Comparison of ENCODE assay signal across 20 mouse cellular contexts in genomic region chr14:48736969-48737860, GRCm38 (mm10).
DNase-seq lines count a peak whose midpoint lies in the region; ATAC-seq and TF ChIP-seq lines count a peak whose summit lies in the region.
"Had no signal": no experiment of that assay in that cellular context is flagged by ENCODE, and none has a peak within 500 bp of the region (broad histone marks: within the 10 kb centered on the region; RNA-seq: fewer than 3 reads in every experiment).

No protein-coding gene starts in this region.

- TF ChIP-seq CTCF in hindbrain, postnatal 0 days (IDR thresholded peaks at IDR 0.05; ENCODE audit: low read depth): no peak
- TF ChIP-seq CTCF in brain, embryonic 14.5 days (IDR thresholded peaks at IDR 0.05; ENCODE audit: borderline replicate concordance, extremely low read depth, insufficient read depth, insufficient read length): no peak

- peak overlapping the region; percentile 59; the same call in 1 of the 2 replicates for H3K27ac ChIP-seq in hindbrain, embryonic 10.5 days
- H3K27ac ChIP-seq in hindbrain, postnatal 0 days: no peak overlapping the region
- no peak overlapping the region for H3K27ac ChIP-seq in embryonic facial prominence, embryonic 14.5 days (replicated peaks; ENCODE audit: low read depth, low read length)
- H3K27ac ChIP-seq: embryonic facial prominence, embryonic 12.5 days; gastrocnemius, adult 2 months; layer of hippocampus, adult 2 months; limb, embryonic 15.5 days; liver, embryonic 15.5 days; neural tube, embryonic 15.5 days; stomach, postnatal 0 days had no signal

- no peak for TF ChIP-seq POLR2A in brain, embryonic 14.5 days (IDR thresholded peaks at IDR 0.05; ENCODE audit: borderline replicate concordance, extremely low read depth, insufficient read depth, insufficient read length, poor library complexity, severe bottlenecking)

- H3K9me3 ChIP-seq in hindbrain, embryonic 10.5 days: no peaks in the 10 kb centered on the region
- no peaks in the 10 kb centered on the region for H3K9me3 ChIP-seq in hindbrain, postnatal 0 days (ENCODE audit: low read length)
- H3K9me3 ChIP-seq in embryonic facial prominence, embryonic 14.5 days (ENCODE audit: control insufficient read depth, low read length): no peaks in the 10 kb centered on the region
- H3K9me3 ChIP-seq: embryonic facial prominence, embryonic 12.5 days; limb, embryonic 15.5 days; liver, embryonic 15.5 days; neural tube, embryonic 15.5 days had no signal

- ATAC-seq in hindbrain, postnatal 0 days: no peak
- ATAC-seq in embryonic facial prominence, embryonic 14.5 days (ENCODE audit: low read depth): no peak
- ATAC-seq: intestine, postnatal 0 days had no signal

- no peak overlapping the region for H3K4me3 ChIP-seq in hindbrain, embryonic 10.5 days
- no peak overlapping the region for H3K4me3 ChIP-seq in hindbrain, postnatal 0 days (ENCODE audit: low read length)
- H3K4me3 ChIP-seq in embryonic facial prominence, embryonic 14.5 days (ENCODE audit: low read depth, low read length): no peak overlapping the region
- H3K4me3 ChIP-seq: embryonic facial prominence, embryonic 12.5 days; erythroblast, embryonic 14.5 days; gastrocnemius, adult 2 months; layer of hippocampus, adult 2 months; limb, embryonic 15.5 days; liver, embryonic 15.5 days; neural tube, embryonic 15.5 days had no signal

- 62% methylated on average over 14 of the region's 14 CpGs for WGBS in hindbrain, embryonic 10.5 days
- WGBS in hindbrain, postnatal 0 days: 65% methylated on average over 14 of the region's 14 CpGs
- WGBS in embryonic facial prominence, embryonic 14.5 days: 58% methylated on average over 14 of the region's 14 CpGs

- no peak overlapping the region for H3K9ac ChIP-seq in hindbrain, postnatal 0 days (replicated peaks; ENCODE audit: low read length)
- H3K9ac ChIP-seq in embryonic facial prominence, embryonic 14.5 days (ENCODE audit: low read depth, low read length): no peak overlapping the region
- H3K9ac ChIP-seq: embryonic facial prominence, embryonic 12.5 days; limb, embryonic 15.5 days; liver, embryonic 15.5 days; neural tube, embryonic 15.5 days had no signal

- H3K4me2 ChIP-seq in hindbrain, postnatal 0 days (ENCODE audit: low read depth, low read length): no peak overlapping the region
- H3K4me2 ChIP-seq in embryonic facial prominence, embryonic 14.5 days (ENCODE audit: low read depth, low read length): no peak overlapping the region
- H3K4me2 ChIP-seq: embryonic facial prominence, embryonic 12.5 days; limb, embryonic 15.5 days; liver, embryonic 15.5 days; neural tube, embryonic 15.5 days had no signal

- intact Hi-C loops in heart, postnatal 36 days (cut with DNase I): no loop called here

- DNase-seq in hindbrain, embryonic 10.5 days (ENCODE audit: low spot score): peak; percentile 3
- DNase-seq in hindbrain, postnatal 0 days (ENCODE audit: low spot score): no peak
- DNase-seq in brain, embryonic 14.5 days (ENCODE audit: low read depth): peak; percentile 52
- DNase-seq in embryo, embryonic 10 days (ENCODE audit: low spot score): peak; percentile 28
- peak; percentile 36 for DNase-seq in embryonic facial prominence, embryonic 14.5 days (ENCODE audit: low spot score)
- no peak for DNase-seq in layer of hippocampus, postnatal 10 days (ENCODE audit: low spot score in 2 of 2)
- no peak for DNase-seq in heart, postnatal 36 days
- DNase-seq: adrenal gland, adult 8-10 months; cerebellum, adult 2 months; cerebellum, postnatal 25 days; gastrocnemius, adult 2 months; kidney, postnatal 25 days had no signal

- no peaks in the 10 kb centered on the region for H3K36me3 ChIP-seq in hindbrain, embryonic 10.5 days
- H3K36me3 ChIP-seq in hindbrain, postnatal 0 days (ENCODE audit: insufficient read depth, low read length): no peaks in the 10 kb centered on the region
- H3K36me3 ChIP-seq in embryonic facial prominence, embryonic 14.5 days (ENCODE audit: control insufficient read depth, insufficient read depth, low read length): no peaks in the 10 kb centered on the region
- H3K36me3 ChIP-seq: embryonic facial prominence, embryonic 12.5 days; limb, embryonic 15.5 days; liver, embryonic 15.5 days; neural tube, embryonic 15.5 days had no signal

- H3K27me3 ChIP-seq in hindbrain, embryonic 10.5 days (ENCODE audit: insufficient read depth, poor library complexity, severe bottlenecking): peaks cover 10% of the 10 kb centered on the region
- no peaks in the 10 kb centered on the region for H3K27me3 ChIP-seq in hindbrain, postnatal 0 days (ENCODE audit: insufficient read depth, low read length)
- H3K27me3 ChIP-seq in embryonic facial prominence, embryonic 14.5 days (replicated peaks; ENCODE audit: control insufficient read depth, insufficient read depth, low read length): no peaks in the 10 kb centered on the region
- H3K27me3 ChIP-seq: embryonic facial prominence, embryonic 12.5 days; limb, embryonic 15.5 days; liver, embryonic 15.5 days; neural tube, embryonic 15.5 days had no signal

- peaks cover 25% of the 10 kb centered on the region; the same call in 1 of the 2 replicates for H3K4me1 ChIP-seq in hindbrain, embryonic 10.5 days (replicated peaks)
- H3K4me1 ChIP-seq in hindbrain, postnatal 0 days (ENCODE audit: insufficient read depth, low read length): no peaks in the 10 kb centered on the region
- no peaks in the 10 kb centered on the region; the same call in 1 of the 2 replicates for H3K4me1 ChIP-seq in embryonic facial prominence, embryonic 14.5 days (ENCODE audit: control insufficient read depth, insufficient read depth, low read length)
- H3K4me1 ChIP-seq: limb, embryonic 15.5 days; liver, embryonic 15.5 days; neural tube, embryonic 15.5 days had no signal

Comparison
In these comparisons a context has a peak if more than half of its experiments do, and no peak if none do; other contexts are left out.
1. DNase-seq: peak in hindbrain, embryonic 10.5 days (single experiment), brain, embryonic 14.5 days (single experiment), embryo, embryonic 10 days (single experiment) and embryonic facial prominence, embryonic 14.5 days (single experiment); none in hindbrain, postnatal 0 days (single experiment), layer of hippocampus, postnatal 10 days (0 of 2) and heart, postnatal 36 days (0 of 2).